Mouse (Mus musculus) cerebellum, adult 11-12 months (tissue): ENCODE measurements around the gene Fau.

ENCODE experiments used
- DNase-seq: peaks from one replicate; pipeline ENCODE4 v3.0.0; 2022

Fau gene

DNA sequence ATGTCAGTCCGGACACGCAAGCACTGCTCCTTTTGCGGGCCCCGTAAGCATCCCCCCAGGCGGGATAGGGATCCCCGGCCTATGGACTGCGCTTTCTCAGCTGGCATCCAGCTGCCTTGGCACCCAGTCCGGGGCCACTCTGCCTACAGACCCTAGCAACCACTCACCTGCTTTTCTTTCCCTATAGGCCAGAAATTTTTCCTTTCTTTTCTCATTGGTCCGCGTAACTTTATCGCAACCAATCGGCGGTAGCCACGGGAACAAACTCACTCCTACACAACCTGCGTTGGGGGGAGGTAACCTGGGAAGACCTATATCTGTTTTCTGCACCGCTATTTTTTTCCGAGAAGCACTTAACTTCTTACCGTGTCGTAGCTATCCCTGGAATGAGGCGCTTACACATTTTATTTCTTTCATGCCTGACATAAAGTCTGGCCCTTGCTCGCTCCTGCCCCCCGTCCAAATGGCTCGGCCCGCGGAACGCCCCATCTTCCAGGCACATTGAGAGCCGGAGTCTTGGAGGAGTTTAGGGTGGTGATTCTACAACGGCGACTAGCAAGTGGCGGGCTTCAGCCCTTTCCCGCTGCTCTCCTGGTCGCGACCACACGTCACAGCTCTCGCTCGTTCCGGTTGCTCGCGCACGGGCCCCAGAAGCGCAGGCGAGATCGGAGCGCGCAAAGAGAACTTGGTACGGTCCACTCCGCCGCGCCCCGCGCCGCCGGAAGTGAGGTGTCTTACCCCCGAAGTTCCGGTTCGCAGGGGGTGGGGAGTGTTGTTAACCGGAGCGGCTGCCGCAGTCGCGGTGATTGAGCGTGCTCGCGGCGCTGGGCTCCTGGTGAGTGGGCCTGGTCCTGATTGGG, 11.1 kb upstream of the Fau start, which contains the start of gene Syvn1:
Gene Syvn1, plus strand, starts transcription at position 283 of the 860 bp plus-strand sequence.
- peak; percentile 91 for DNase-seq

DNA sequence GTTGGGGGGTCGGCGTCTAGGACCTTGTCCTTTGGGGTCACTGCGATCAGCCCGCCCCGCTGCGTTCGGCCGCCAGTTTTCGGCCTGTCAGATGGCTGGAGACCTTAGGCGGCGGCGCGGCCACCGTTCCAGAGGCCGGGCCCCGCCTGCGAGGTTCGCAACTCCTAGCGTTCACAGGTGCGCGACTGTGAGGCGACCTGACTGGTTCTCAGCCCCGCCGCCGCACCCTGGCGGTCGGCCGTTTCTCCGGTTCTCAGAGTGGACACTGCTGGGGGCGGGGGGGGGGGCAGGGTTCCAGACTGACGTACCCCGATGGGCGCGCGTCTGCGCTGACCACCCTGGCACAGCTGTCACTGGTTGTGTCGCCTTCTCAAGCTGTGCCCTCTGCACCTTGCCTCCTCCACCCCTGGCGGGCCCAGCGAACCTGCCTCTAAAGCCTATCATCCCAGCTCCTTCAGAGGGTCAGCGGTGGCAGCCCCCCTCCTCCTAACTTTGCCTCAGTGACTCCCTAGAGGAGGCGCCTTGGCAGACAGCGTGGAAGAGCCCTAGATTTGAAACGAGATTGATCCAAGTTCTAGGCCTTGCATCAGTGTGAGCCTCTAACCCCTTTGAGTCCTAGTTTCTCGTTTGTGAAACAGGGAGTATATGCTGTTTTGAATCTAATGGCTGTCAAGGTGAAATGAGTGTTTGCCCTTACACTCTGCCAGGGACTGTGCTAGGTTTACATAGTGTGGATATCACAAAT, 10.3 kb upstream of the Fau start:
- peak; percentile 68 for DNase-seq

DNA sequence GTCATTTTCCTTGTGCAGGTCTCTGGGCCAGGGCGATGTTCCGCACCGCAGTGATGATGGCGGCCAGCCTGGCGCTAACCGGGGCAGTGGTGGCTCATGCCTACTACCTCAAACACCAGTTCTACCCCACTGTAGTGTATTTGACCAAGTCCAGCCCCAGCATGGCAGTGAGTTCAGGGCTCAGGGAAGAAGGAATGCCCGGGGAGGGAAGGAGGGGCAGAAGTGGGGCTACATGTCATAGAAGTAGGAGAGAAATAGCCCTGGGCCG, 9.8 kb upstream of the Fau start:
- DNase-seq: peak; percentile 42

DNA sequence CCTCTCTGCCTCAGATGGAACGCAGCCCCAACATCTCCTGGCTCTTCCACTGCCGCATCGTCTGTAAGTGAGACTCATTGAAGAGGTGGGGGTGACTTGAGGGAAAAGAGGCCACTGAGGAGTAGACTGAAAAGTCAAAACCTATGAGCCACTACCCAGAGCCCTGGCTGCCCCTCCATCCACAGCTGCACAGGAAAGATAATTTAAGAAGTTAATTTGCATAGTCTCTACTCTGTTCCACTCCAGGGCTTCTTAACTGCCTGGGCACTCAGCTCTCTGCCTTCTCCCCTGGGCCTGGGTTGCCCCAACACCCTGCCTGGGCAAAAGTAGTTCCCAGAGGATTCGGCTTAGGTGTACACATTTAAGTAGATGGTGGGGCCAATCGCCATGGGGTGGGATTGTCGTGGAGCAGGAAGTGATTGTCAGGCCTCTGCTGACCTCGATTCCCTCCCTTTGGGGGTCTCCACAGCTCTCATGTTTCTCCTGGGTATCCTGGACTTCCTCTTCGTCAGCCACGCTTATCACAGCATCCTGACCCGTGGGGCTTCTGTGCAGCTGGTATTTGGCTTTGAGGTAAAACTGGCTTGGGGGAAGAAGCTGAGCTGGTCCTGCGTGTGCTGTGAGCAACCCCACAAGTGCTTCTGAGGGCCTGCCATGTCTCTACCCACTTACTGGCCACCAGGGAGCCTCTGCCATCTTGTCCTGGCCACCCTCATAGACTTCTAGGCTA, 8.8 kb upstream of the Fau start:
- peak; percentile 32 for DNase-seq

DNA sequence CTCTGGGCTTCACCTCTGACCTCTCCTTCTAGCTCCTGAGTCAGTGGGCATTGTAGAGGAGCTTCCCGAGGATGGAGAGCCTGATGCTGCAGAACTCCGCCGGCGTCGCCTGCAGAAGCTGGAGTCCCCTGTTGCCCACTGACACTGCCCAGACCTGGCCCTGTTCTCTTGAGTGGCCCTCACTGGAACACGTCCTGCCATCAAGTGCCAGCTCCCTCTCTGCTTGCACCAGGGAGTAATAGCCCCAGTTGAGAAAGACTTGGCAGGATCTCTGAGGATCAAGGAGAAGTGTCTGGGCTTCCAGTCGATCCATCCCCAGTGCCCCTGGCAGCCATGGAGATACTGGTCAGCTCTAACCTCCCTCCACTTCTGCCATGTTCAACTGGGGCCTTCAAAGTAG, 5.1 kb upstream of the Fau start:
- peak; percentile 26 for DNase-seq

DNA sequence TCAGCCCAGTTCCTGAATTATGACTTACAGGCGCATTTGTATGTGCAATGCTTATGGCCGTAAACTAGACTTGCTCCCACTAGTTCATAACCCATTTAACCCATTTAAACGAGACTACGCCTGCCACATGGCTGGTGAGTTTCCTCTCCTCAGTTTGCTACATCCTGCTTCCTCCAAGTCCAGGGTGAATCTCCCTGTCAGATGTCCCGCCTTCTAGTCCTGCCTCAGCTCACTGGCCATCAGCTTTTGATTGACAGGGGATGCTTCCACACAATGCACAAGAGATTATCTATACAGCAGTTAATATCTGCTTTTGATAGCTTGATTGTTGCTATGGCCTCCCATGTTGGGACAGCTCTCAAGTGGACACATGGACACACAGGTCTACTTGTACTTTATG, 3.3 kb upstream of the Fau start:
- no peak for DNase-seq

DNA sequence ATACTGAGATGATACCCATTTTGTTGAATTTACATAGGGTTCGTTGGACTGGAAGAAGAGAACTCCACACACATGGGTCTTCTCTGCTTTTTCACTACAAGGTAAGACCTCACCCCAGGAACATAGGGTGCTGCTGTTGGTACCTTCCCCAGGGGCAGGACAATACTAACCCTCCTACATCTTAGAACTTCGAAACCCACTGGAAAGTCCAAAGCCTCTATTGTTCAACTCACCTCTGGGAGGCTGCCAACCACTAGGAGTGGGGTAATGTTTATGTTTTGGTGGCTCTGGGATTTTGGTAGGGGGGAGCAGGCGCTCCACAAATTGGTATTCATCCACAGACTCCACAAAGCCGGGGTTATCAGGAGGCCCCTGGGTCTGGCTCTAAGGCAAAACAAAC, 948 bp upstream of the Fau start:
- DNase-seq: peak; percentile 50

DNA sequence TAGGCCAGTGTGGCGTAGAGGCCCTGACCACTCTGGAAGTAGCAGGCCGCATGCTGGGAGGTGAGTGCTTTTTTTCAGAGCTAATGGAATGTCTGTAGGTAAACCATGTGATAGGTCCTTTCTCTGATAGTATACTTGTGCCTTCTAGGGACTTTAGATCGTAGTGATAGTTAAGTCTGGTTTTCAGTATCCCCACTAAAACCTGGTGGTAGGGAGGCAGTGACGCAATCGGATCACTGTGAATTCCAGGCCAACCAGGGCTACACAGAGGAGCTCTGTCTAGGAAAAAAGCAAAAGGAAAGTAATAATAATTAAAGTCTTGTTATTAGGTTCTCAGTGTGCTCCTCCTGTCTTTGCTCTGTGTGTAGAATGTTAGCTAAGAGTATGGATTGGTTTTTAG, 869 bp downstream of the Fau start:
- DNase-seq: no peak

DNA sequence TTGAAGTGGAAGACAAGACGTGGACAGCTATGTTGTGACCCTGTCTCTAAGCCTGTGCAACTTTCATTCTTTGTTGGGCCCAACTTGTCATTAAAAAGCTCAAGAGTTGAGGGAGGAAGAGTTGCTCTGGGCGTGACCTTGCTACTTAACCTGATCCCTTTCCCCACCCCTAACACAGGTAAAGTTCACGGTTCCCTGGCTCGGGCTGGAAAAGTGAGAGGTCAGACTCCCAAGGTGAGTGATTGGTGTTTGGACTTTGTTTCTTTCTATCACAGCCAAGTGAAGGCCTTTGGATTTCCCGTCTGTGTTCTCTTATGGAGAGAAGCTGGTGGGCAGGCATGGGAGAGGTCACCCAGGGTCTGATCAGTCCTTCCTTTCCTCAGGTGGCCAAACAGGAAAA, 1.3 kb downstream of the Fau start:
- peak; percentile 30 for DNase-seq

DNA sequence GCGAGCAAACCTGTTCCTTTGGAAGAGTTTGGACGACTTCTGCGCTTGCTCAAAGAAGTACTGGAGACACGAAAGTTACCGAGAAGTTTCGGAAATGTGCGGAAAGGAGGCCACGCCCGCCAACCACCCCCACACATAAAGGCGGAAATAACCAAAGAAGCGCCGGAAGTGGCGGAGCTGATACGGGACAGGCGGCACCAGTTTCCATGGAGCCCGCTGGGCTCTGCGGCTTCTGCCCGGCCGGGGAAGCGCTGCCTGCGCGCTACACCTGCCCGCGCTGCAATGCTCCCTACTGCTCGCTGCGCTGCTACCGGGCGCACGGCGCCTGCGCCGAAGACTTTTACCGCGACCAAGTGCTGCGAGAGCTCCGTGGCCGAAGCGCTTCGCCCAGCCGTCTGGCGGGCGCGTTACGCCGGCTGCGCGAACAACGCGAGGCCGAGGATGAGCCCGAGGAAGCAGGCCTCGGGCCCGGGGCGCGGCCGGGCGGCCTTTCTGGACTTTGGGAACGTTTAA, 3.4 kb downstream of the Fau start, which contains the start of gene Znhit2:
Gene Znhit2, plus strand, starts transcription at position 172 of the 513 bp plus-strand sequence.
- peak; percentile 86 for DNase-seq

DNA sequence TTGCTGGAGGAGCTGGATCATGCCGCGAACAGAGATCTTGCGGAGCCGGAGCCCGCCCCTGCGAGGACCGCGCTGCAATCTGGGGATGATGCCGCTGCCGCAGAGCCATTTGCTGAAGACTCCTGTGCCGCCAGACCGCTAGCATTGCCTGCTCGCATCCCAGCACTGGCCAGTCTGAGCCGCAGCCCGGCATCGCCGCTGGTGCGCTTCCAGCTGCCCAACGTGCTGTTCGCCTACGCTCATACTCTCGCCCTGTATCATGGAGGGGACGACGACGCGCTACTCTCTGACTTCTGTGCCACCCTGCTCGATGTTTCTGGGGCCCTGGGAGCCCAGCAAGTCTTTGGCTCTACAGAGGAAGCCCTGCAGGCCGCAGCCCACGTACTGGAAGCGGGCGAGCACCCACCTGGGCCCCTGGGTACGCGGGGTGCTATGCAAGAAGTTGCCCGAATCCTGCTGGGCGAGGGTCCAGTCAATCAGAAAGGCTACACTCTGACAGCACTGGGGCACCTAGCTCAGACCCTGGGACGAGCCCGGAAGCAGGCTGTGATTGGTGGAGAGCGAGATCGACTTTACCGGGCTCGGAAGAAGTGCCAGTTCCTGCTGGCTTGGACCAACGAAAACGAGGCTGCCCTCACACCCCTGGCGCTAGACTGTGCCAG, 4.1 kb downstream of the Fau start:
- peak; percentile 59 for DNase-seq

DNA sequence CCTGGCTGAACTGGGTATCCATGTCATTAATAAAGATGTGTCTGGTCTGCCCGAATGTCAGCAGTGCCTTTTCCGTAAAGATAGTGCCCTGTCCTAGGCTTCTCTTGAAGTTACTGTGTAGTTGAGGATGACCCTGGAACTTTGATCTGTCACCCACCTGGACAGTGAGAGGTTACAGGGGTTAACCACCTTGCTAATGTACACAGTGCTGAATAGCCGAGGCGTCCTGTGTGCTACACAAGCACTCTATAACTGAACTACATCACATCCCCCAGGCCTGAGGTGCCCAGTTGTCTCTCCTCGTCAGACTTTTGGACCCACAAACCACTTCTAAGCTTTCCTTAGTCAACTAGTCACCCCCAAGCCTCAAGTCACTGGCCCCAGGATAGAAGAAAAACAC, 4.8 kb downstream of the Fau start:
- DNase-seq: no peak

DNA sequence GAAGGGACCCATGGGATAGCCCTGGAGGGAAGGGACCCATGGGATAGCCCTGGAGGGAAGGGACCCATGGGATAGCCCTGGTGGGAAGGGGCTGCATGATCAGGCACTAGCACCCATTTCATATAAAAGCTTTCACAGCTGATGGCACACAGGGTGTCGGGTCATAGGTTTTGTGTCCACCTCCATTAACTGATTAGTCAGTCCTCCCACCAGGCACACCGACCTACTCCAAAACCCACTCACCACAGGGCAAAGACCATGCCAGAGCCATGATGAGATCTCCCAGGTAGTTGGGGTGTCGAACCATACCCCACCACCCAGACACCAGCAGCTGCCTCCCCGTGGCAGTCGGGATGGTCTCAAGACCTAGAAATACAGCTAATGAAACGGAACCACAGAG, 5.4 kb downstream of the Fau start:
- DNase-seq: peak; percentile 36

DNA sequence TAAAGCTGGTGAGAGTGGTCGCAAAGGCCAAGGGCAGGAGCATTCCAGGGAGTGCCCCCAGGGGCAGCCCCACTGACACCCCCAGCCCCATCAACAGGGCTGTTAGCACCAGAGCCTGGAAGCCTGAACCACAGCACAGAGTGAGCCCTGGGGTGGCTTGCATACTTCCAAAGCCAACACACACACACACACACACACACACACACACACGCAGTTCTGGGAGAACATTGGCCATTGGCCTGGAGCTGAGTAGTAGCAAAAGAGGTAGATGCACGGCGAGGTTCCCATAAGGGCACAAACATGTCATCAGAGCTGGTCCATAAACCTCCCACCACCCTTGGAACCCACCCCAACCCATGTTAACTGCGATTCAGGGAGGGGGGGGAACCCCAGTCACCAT, 8.9 kb downstream of the Fau start:
- no peak for DNase-seq

DNA sequence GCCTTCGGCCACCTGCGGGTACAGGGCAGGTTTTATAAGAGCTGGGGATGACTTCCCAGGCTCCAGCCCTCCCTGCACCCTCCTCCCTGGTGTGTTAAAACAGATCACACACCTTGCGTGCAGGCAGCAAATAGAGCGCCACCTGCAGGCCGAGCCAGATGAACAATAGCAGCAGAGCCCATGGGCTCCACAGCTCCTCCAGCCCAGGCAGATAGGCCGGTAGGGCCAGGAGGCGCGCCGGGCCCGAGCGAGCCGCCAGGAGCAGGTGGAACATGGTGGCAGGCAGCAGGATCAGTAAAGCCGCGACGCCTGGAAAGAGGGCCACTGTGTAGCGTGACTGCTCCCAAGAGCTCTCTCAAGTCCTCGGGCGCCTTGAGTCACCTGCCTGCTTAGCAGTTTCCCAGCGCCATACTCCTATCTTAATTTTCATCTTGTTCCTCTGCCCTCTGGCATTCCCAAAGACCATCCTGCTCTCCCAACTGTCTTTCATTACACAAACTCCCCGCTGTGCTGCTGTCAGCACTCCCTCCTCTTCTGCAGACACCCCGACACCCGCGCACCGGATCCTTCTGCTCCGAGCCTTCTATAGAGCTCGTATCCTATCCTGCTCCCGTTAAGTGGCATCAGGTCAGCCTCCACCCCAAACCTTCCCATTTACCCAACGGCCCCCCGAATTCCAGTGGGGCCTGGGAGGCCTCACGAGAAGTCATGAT, 9.5 kb downstream of the Fau start:
- DNase-seq: peak; percentile 90

DNA sequence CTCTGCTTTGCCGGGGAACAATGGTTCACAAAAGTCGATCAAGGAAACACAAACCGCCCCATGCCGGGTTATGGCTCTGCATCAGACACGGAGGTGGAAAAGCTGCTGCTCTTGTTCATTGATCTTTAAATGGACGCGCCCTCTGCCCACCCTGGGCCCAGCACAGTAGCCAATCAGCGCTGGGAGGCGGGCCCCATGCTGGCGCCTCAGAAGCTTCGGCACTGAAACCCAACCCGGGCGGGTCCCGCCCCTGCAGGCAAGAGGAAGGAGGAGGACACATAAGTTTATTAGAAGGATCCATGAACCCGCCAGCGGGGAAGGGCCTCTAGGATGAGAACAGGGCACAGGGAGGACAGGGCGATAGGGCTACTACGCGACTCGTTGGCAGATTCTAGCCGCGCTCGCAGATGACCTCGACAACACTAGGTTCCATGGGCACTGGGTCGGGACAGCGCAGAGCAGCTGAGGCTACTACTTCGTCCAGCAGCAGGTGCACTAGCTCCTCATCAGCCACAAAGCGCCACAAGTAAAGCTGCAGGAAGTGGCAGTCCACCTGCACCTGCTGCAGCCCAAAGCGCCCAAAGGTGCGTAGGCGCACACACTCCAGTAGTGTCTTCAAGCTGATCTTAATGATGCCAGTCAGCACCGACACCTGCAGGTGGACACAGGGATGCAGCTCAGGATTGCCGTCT, 10.2 kb downstream of the Fau start, which contains the start of gene Tm7sf2:
Gene Tm7sf2, minus strand, starts transcription at position 650 of the 692 bp plus-strand sequence.
- peak; percentile 86 for DNase-seq

DNA sequence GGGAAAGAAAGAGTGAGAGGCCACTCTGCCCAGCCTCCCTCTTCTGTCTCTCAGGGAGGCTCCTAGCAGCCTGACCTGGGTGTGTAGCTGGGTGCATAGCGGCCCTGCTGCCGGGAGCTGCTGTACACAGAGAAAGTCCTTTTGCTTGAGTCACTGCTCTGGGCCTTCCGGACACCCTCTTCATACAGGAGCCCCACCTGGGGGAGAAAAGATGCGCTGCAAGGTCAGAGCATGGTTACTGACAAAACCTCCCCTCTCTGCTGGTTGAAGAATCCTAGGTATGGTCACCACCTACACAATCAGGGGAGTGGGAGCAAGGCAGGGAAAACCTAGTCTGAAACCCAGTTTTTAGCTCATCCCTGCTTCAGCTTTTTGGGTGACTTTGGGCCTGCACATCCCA, 11.3 kb downstream of the Fau start:
- DNase-seq: no peak

DNA sequence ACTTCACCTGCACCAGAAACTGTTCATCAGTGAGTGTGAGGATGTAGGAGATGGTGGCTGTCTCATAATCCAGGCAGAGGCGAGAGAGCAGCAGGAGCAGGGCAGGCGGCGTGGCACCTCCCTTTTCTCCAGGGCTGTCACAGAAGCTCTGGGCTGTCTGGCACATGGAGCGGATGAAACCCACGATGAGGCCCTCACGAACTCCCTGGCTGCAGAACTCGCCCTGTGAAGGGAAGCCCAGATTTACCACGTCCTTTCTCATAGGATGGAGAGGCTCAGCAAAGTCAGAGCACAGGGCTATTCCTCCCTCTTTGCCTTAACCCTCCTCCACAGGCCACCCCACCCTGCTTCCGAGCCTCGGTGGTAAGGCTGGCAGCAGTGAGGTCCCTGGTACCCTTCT, 12.2 kb downstream of the Fau start:
- no peak for DNase-seq

DNA sequence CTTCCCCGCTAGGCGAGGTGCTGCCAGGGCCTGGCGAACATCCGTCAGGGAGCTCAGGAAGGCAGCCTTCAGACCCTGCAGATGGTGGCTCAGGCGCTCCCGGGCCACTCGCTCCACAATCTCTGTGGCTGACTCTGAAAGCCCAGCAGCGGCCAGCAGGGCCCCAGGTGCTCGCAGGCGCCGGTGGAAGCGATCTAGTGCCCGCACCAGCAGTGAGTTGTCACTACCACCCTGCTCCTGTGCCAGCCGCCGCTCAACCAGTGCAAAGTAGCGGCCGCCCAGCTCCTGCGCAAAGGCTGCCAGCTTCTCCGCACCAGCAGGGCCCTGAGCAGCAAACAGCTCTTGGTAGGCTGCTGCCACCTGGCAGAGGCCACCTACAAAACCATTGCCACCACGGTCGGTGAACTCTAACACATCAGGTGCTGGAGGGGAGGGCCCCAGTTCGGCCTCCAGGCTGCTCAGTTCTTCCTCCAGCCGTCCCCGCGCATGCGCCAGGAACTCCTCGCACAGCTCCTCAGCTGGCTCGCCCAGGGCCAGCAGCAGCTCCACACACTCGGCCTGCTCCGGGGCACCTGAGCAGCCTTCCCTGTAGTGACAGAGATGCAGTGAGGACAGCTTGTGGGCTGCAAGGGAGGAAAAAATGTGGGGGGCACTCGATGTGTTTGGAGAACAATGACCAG, 13.1 kb downstream of the Fau start:
- no peak for DNase-seq

DNA sequence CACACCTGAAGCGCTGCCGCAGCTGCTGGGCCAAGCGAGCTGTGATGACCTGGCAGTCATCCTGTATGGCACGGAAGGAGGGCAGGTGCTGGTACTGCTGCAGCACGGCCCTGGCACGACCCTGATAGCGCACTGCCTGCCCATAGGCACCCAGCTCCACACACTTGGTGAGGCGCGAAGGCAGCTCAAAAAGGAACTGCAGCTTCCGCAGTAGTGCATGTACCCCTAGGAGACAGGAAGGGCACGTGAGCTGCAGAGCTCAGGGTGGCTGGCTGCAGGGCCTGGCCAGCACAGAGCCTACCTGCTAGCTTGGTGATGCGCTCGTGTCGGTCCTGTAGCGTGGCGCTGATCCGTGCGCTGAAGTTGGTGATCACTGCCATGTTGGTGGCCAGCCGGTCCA, 13.6 kb downstream of the Fau start:
- DNase-seq: no peak

DNA sequence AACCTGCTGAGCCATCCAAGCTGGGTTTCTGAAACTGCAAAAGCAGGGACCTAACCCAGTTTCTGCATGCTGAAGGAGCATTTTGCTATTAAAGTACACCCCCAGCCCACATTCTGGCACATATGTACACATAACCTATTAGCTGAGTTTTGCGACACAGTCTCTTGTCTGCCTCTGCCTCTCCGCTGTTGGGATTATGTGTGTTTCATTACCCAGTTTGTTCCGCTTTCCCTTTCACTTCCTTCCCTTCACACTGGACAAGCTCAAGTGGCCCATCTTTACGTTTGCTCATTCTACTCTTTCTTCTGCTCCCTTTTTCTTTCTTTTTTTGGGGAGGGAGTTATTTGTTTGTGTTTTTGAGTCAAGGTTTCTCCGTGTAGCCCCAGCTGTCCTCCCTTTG, 16.2 kb downstream of the Fau start:
- no peak for DNase-seq
